Mouse (Mus musculus) kidney, postnatal 0 days (tissue): Measurements from ENCODE around the gene Slc22a7. TPM values are rescaled to one million over a fixed set of nuclear protein-coding genes. Genes with fewer than 3 reads are reported as not detected.
A peak's percentile ranks its signal among the peaks of the same experiment; 100 is the strongest.

ENCODE experiments used
- ATAC-seq: fragments of 200-750 bp; cut with Nextera tagmentation; replicated peaks from 2 replicates; pipeline ENCODE4 v1.8.0; 2017; ENCODE audit warnings: low read depth, moderate number of reproducible peaks, moderate TSS enrichment, moderate library complexity; ENCODE audit not compliant: low FRiP score
- DNase-seq: peaks from one replicate; pipeline ENCODE4 v3.0.0-alpha.2; 2016; ENCODE audit warnings: low spot score
- H3K27ac ChIP-seq: fragments of 300-500 bp; sonication (generic); 2 replicates; pipeline ENCODE4 v1.5.1; 2014; ENCODE audit warnings: mild to moderate bottlenecking
- H3K27me3 ChIP-seq: fragments of 300-500 bp; sonication (generic); 2 replicates; pipeline ENCODE4 v1.6.1; 2014; ENCODE audit warnings: low read length, mixed read lengths; ENCODE audit not compliant: insufficient read depth
- H3K36me3 ChIP-seq: fragments of 300-500 bp; sonication (generic); 2 replicates; pipeline ENCODE4 v1.6.1; 2014; ENCODE audit warnings: low read length, mixed read lengths; ENCODE audit not compliant: insufficient read depth
- H3K4me1 ChIP-seq: fragments of 300-500 bp; sonication (generic); replicated peaks from 2 replicates; pipeline ENCODE4 v1.6.1; 2014; ENCODE audit warnings: antibody characterized with exemption, low read length, mixed read lengths; ENCODE audit not compliant: insufficient read depth
- H3K4me2 ChIP-seq: fragments of 300-500 bp; sonication (generic); 2 replicates; pipeline ENCODE4 v1.6.1; 2014; ENCODE audit warnings: mild to moderate bottlenecking, low read length, moderate library complexity, mixed read lengths
- H3K4me3 ChIP-seq: fragments of 300-500 bp; sonication (generic); replicated peaks from 2 replicates; pipeline ENCODE4 v1.5.1; 2014; ENCODE audit warnings: low read depth, low read length
- H3K9ac ChIP-seq: fragments of 300-500 bp; sonication (generic); 2 replicates; pipeline ENCODE4 v1.6.1; 2014; ENCODE audit warnings: low read depth, low read length
- H3K9me3 ChIP-seq: fragments of 300-500 bp; sonication (generic); replicated peaks from 2 replicates; pipeline ENCODE4 v1.6.1; 2016; ENCODE audit warnings: low read length, inconsistent platforms, mixed read lengths
- CTCF ChIP-seq: IDR thresholded peaks from 2 replicates; pipeline ENCODE4 v1.5.1; 2016; ENCODE audit warnings: antibody characterized with exemption, low read depth, mild to moderate bottlenecking, moderate library complexity
- WGBS: fragments of 180-500 bp; shearing (Covaris S2); extraction: QIAGEN DNeasy Blood & Tissue Kit; methylation state at CpG from one replicate; pipeline ENCODE4 v1.1.7; 2014; 5-methylcytosine and 5-hydroxymethylcytosine counted together
- polyA plus RNA-seq: library from polyadenylated mRNA; unstranded; fragments of >200 nt; fragmentation: Nextera tagmentation; extraction: Ambion mirVana; gene quantifications from 2 replicates; pipeline ENCODE4 v1.2.1, GENCODE M21; 2015

The Slc22a7 gene
- polyA plus RNA-seq, 1 experiment from 2014 or later: 1.9 TPM

- peak overlapping the region; percentile 63 for H3K4me2 ChIP-seq
- H3K36me3 ChIP-seq: 0 out of 2 replicates have a peak, but pooled peaks cover 9% of the 10 kb centered on the region
- WGBS: under 1% methylated on average over 64 of the region's 70 CpGs
- H3K9ac ChIP-seq: peak overlapping the region; percentile 93
- peaks cover 5% of the 10 kb centered on the region; the same call in 1 of the 2 replicates for H3K4me1 ChIP-seq
- no peak; the same call in 1 of the 2 replicates for ATAC-seq
- TF ChIP-seq CTCF: no peak
- no peaks in the 10 kb centered on the region for H3K27me3 ChIP-seq
- DNase-seq: peak; percentile 44
- peak overlapping the region; percentile 97 for H3K4me3 ChIP-seq
- no peaks in the 10 kb centered on the region for H3K9me3 ChIP-seq
- peak overlapping the region; percentile 88 for H3K27ac ChIP-seq
Measured at GRCm38 (mm10) chr17:46384061-46384801, 54.0 kb downstream of the Slc22a7 start.

GRCm38 (mm10) chr17:46383294-46384060 lies 54.8 kb downstream of the Slc22a7 start, which contains the start of gene Zfp318:
Gene Zfp318 (plus strand): TSS chr17:46383731.
- under 1% methylated on average over 61 of the region's 105 CpGs for WGBS
- Histone ChIP-seq H3K9ac (peak within 1 kb of the TSS; percentile 93), H3K9me3 (no peaks in the 10 kb centered on the region), H3K27ac (peak within 1 kb of the TSS; percentile 88), H3K4me2 (peak within 1 kb of the TSS; percentile 63), H3K4me1 (peaks cover 5% of the 10 kb centered on the region; the same call in 1 of the 2 replicates), H3K36me3 (0 out of 2 replicates have a peak, but pooled peaks cover 6% of the 10 kb centered on the region), H3K27me3 (no peaks in the 10 kb centered on the region), H3K4me3 (peak within 1 kb of the TSS; percentile 97)
- peak; percentile 98 for DNase-seq
- peak; percentile 28 for TF ChIP-seq CTCF
- peak; percentile 99 for ATAC-seq

Other genes starting within 250 kb of the Slc22a7 start
- 10.5 and 11.1 TPM in 2 replicates for gene Polh, start 235.8 kb downstream of the Slc22a7 start, polyA plus RNA-seq
- gene Xpo5, start 235.7 kb downstream of the Slc22a7 start, polyA plus RNA-seq: 23.3 and 26.7 TPM in 2 replicates
- gene Polr1c, start 190.4 kb downstream of the Slc22a7 start, polyA plus RNA-seq: 73.5 and 79.4 TPM in 2 replicates
- 112 and 117 TPM in 2 replicates for gene Yipf3, start 190.4 kb downstream of the Slc22a7 start, polyA plus RNA-seq
- 0.91 and 0.93 TPM in 2 replicates for gene Lrrc73, start 184.9 kb downstream of the Slc22a7 start, polyA plus RNA-seq
- 28.2 and 28.4 TPM in 2 replicates for gene Tjap1, start 155.4 kb downstream of the Slc22a7 start, polyA plus RNA-seq
- 0.55 and 0.88 TPM in 2 replicates for gene Dlk2, start 141.0 kb downstream of the Slc22a7 start, polyA plus RNA-seq
- 4.8 and 5.4 TPM in 2 replicates for gene Abcc10, start 110.1 kb downstream of the Slc22a7 start, polyA plus RNA-seq
- gene Zfp318, start 54.7 kb downstream of the Slc22a7 start, polyA plus RNA-seq: 6.3 and 7.6 TPM in 2 replicates
- gene Crip3, start 9.5 kb downstream of the Slc22a7 start, polyA plus RNA-seq: 0.34 TPM in 2 replicates
- gene Ttbk1, start 49.2 kb upstream of the Slc22a7 start, polyA plus RNA-seq: 0.10 and 0.11 TPM in 2 replicates
- gene Dnph1, start 58.3 kb upstream of the Slc22a7 start, polyA plus RNA-seq: 31.8 and 32.7 TPM in 2 replicates
- 6.0 and 6.5 TPM in 2 replicates for gene Cul9, start 107.9 kb upstream of the Slc22a7 start, polyA plus RNA-seq
- gene Srf, start 117.7 kb upstream of the Slc22a7 start, polyA plus RNA-seq: 5.5 and 6.0 TPM in 2 replicates
- 94.0 and 103 TPM in 2 replicates for gene Ptk7, start 191.0 kb upstream of the Slc22a7 start, polyA plus RNA-seq
- 47.6 and 50.4 TPM in 2 replicates for gene Klc4, start 207.6 kb upstream of the Slc22a7 start, polyA plus RNA-seq
- 144 and 157 TPM in 2 replicates for gene Mrpl2, start 207.8 kb upstream of the Slc22a7 start, polyA plus RNA-seq
- gene Cul7, start 211.9 kb upstream of the Slc22a7 start, polyA plus RNA-seq: 29.0 and 33.3 TPM in 2 replicates
- gene Rrp36, start 235.9 kb upstream of the Slc22a7 start, polyA plus RNA-seq: 44.4 and 47.2 TPM in 2 replicates
- gene Mea1, start 240.3 kb upstream of the Slc22a7 start, polyA plus RNA-seq: 131 and 135 TPM in 2 replicates
- gene Klhdc3, start 242.5 kb upstream of the Slc22a7 start, polyA plus RNA-seq: 104 and 114 TPM in 2 replicates